Mouse (Mus musculus) G1E (cell line): ENCODE measurements around the gene Prpsap1.

ENCODE experiments used
- CTCF ChIP-seq: IDR thresholded peaks from 2 replicates; pipeline ENCODE4 v1.5.1; 2012; ENCODE audit warnings: low read depth, low read length, inconsistent platforms, mixed read lengths
- GATA1 ChIP-seq: IDR thresholded peaks from 2 replicates; pipeline ENCODE4 v1.6.1; 2012; ENCODE audit warnings: borderline replicate concordance, low read length, inconsistent platforms, mixed read lengths
- GATA2 ChIP-seq: IDR thresholded peaks from 2 replicates; pipeline ENCODE4 v1.6.1; 2012; ENCODE audit warnings: low read depth, low read length, inconsistent platforms, borderline replicate concordance
- POLR2AphosphoS5 ChIP-seq: IDR thresholded peaks from 2 replicates; pipeline ENCODE4 v1.6.1; 2012; ENCODE audit warnings: low read depth, low read length, inconsistent platforms; ENCODE audit not compliant: insufficient replicate concordance
- TAL1 ChIP-seq: conservative IDR thresholded peaks from 2 replicates; pipeline ENCODE4 v1.6.1; 2012; ENCODE audit warnings: low read depth, low read length, inconsistent platforms, mixed read lengths

DNA sequence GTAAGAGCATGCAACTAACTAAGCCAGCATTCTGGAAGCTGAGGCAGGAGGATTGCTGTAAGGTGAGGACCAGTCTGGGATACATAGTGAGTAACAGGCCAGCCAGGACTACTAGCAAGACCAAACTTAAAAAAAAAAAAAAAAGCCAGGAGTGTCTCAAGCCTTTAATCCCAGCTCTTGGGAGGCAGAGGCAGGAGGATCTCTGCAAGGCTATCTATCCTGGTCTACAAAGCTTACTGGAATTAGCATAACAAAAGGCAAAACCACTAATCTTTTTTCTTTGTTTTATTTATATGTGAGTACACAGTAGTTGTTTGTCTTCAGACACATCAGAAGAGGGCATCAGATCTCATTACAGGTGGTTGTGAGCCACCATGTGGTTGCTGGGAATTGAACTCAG lies 5.8 kb downstream of the Prpsap1 start:
- no peak for TF ChIP-seq CTCF
- TF ChIP-seq GATA1: no peak
- TF ChIP-seq TAL1: no peak
- no peak for TF ChIP-seq POLR2AphosphoS5
- TF ChIP-seq GATA2: no peak
